Mouse (Mus musculus): ENCODE results near the gene Exoc2.

GRCm38 (mm10) chr13:30879871-30880270 is 94.0 kb downstream of the Exoc2 start:
- TF ChIP-seq HCFC1 (IDR thresholded peaks at IDR 0.05; ENCODE audit: borderline replicate concordance, insufficient read depth, low read length) (no peak), ZNF384 (IDR thresholded peaks at IDR 0.05; ENCODE audit: low read depth, low read length) (no peak)

Data from ES-E14 (cell line).